Comparison of ENCODE assay signal across 9 mouse cellular contexts in the genomic region with DNA sequence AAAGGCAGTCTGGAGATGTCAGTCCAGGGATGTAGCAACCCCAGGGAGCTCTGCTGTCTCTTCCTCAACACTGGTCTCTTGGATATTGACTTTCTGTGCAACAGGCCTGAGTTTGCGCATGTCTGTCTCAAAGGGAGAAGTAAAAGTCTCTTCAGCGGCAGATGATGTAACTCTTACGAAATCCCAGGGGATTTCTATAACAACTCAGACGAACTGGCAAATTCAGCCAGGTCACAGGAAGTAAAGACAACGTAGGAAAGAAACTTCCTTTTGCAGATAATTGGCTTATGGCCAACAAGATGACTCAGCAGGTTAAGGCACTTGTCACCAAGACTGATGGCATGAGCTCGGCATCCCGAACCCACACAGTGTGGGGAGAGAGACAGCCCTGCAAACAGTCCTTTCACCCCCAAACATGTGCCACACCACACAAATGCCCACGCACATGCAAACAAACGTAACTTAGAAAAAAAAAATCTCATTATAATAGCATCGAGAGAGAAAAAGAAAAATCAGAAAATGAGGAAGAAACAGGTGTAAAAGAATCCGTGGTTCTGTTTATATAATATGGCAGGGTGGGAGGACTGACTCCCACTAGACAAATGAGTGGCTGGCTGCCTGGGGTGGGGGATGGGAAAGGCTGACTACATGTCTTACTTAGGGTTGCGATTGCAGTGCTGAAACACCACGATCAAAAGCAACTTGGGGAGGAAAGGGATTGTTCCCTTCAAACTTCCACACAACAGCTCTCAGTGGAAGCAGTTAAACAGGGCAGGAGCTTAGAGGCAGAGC. TPM values are rescaled to one million over a fixed set of nuclear protein-coding genes. Genes with fewer than 3 reads are reported as not detected.
DNase-seq lines count a peak whose midpoint lies in the region; ATAC-seq and TF ChIP-seq lines count a peak whose summit lies in the region.
"Had no signal": no experiment of that assay in that cellular context is flagged by ENCODE, and none has a peak within 500 bp of the region (broad histone marks: within the 10 kb centered on the region; RNA-seq: fewer than 3 reads in every experiment).

No protein-coding gene starts in this region.

- H3K9ac ChIP-seq in intestine, embryonic 15.5 days: no peak overlapping the region
- H3K9ac ChIP-seq: limb, embryonic 12.5 days had no signal

- 0 out of 2 replicates have a peak, but pooled peaks cover 2% of the 10 kb centered on the region for H3K27me3 ChIP-seq in intestine, embryonic 15.5 days (replicated peaks)

- WGBS in intestine, embryonic 15.5 days: 38% methylated on average over 13 of the region's 13 CpGs

- peaks cover 10% of the 10 kb centered on the region; the same call in 1 of the 2 replicates for H3K4me1 ChIP-seq in intestine, embryonic 15.5 days (replicated peaks)

- 0 out of 2 replicates have a peak, but pooled peaks have one; percentile 29 for ATAC-seq in intestine, embryonic 15.5 days
- peak; percentile 85 for ATAC-seq in neutrophil, adult 5-6 weeks (ENCODE audit: extremely low read depth, insufficient number of reproducible peaks, low FRiP score, poor library complexity, severe bottlenecking)

- no peaks in the 10 kb centered on the region for H3K9me3 ChIP-seq in intestine, embryonic 15.5 days

- no peak overlapping the region for H3K4me2 ChIP-seq in intestine, embryonic 15.5 days (replicated peaks)
- H3K4me2 ChIP-seq: limb, embryonic 12.5 days had no signal

- intact Hi-C loops in left cerebral cortex, postnatal 36 days (cut with DNase I): no loop called here

- no peaks in the 10 kb centered on the region for H3K36me3 ChIP-seq in intestine, embryonic 15.5 days
- H3K36me3 ChIP-seq: limb, embryonic 12.5 days had no signal

- DNase-seq in layer of hippocampus, adult 2 months (ENCODE audit: low spot score in 2 of 2): peak in 1 of 2 experiments; percentile 62
- no peak for DNase-seq in layer of hippocampus, postnatal 10 days (ENCODE audit: low spot score in 2 of 2)
- peak; percentile 77 for DNase-seq in NIH3T3 (ENCODE audit: low read depth)
- DNase-seq in left cerebral cortex, postnatal 36 days (ENCODE audit: low spot score in 2 of 2): no peak
- DNase-seq in cerebellum, adult 11-12 months: no peak
- no peak for DNase-seq in kidney, adult 8-10 months

- H3K4me3 ChIP-seq in layer of hippocampus, adult 2 months: no peak overlapping the region
- H3K4me3 ChIP-seq in intestine, embryonic 15.5 days (replicated peaks): no peak overlapping the region
- H3K4me3 ChIP-seq: limb, embryonic 12.5 days had no signal

- peak overlapping the region; percentile 63; the same call in 1 of the 2 replicates for H3K27ac ChIP-seq in layer of hippocampus, adult 2 months
- H3K27ac ChIP-seq in intestine, embryonic 15.5 days: 0 out of 2 replicates have a peak overlapping the region, but pooled peaks have one; percentile 36
- H3K27ac ChIP-seq: limb, embryonic 12.5 days had no signal

- no peak for TF ChIP-seq CTCF in layer of hippocampus, adult 2 months (conservative IDR thresholded peaks at IDR 0.05)

RNA-seq across cellular contexts. Expression of a gene that starts 6.7 kb away (rescaled TPM):
- total RNA-seq in layer of hippocampus, adult 2 months (2021): 10 to 100 TPM; 35.6 to 35.8 TPM
- 10 to 100 TPM; 28.4 to 30.7 TPM for total RNA-seq in layer of hippocampus, postnatal 10 days (2021)
- polyA plus RNA-seq in intestine, embryonic 15.5 days (2015; fragmentation: Nextera tagmentation; extraction: Ambion mirVana): 9.5 and 10.3 TPM in 2 replicates
- total RNA-seq in neutrophil, adult 5-6 weeks (2017): 11.9 and 12.7 TPM in 2 replicates
- total RNA-seq in left cerebral cortex, postnatal 36 days (2021): 10 to 100 TPM; 31.9 to 34.6 TPM

RNA-seq across cellular contexts. Expression of a gene that starts 42.9 kb away (rescaled TPM):
- 10 to 100 TPM; 69.7 to 78.3 TPM for total RNA-seq in layer of hippocampus, adult 2 months (2021)
- total RNA-seq in layer of hippocampus, postnatal 10 days (2021): 10 to 100 TPM; 66.7 to 66.8 TPM
- 23.3 and 24.7 TPM in 2 replicates for polyA plus RNA-seq in intestine, embryonic 15.5 days (2015; fragmentation: Nextera tagmentation; extraction: Ambion mirVana)
- 5.8 and 6.6 TPM in 2 replicates for total RNA-seq in neutrophil, adult 5-6 weeks (2017)
- 10 to 100 TPM; 63.8 to 66.4 TPM for total RNA-seq in left cerebral cortex, postnatal 36 days (2021)
